Comparison of ENCODE assay signal across 9 mouse cellular contexts in genomic region chr5:121450476-121450875, GRCm38 (mm10). TPM values are rescaled to one million over a fixed set of nuclear protein-coding genes. Genes with fewer than 3 reads are reported as not detected.
A peak's percentile ranks its signal among the peaks of the same experiment; 100 is the strongest.
DNase-seq lines count a peak whose midpoint lies in the region; ATAC-seq and TF ChIP-seq lines count a peak whose summit lies in the region.
"Had no signal": no experiment of that assay in that cellular context is flagged by ENCODE, and none has a peak within 500 bp of the region (broad histone marks: within the 10 kb centered on the region; RNA-seq: fewer than 3 reads in every experiment).

No protein-coding gene starts in this region.

- H3K9ac ChIP-seq in forebrain, embryonic 12.5 days, result no peak overlapping the region
- no peak overlapping the region for H3K9ac ChIP-seq in forebrain, embryonic 15.5 days (replicated peaks)
- H3K9ac ChIP-seq in liver, embryonic 11.5 days (ENCODE audit: low read depth, low read length), result no peak overlapping the region

- no peak for TF ChIP-seq CTCF in testis, adult 2 months (IDR thresholded peaks at IDR 0.05; ENCODE audit: control insufficient read depth, insufficient read depth, insufficient replicate concordance, low read depth, low read length)

- peak overlapping the region; percentile 68 for H3K4me2 ChIP-seq in forebrain, embryonic 12.5 days
- H3K4me2 ChIP-seq in forebrain, embryonic 15.5 days (replicated peaks), result no peak overlapping the region; the same call in 1 of the 2 replicates
- H3K4me2 ChIP-seq in liver, embryonic 11.5 days, result peak overlapping the region; percentile 87

- 0 out of 2 replicates have a peak, but pooled peaks cover 2% of the 10 kb centered on the region for H3K9me3 ChIP-seq in forebrain, embryonic 12.5 days
- no peaks in the 10 kb centered on the region for H3K9me3 ChIP-seq in forebrain, embryonic 15.5 days
- H3K9me3 ChIP-seq in liver, embryonic 11.5 days (ENCODE audit: control insufficient read depth, low read length), result no peaks in the 10 kb centered on the region

- ATAC-seq in forebrain, embryonic 12.5 days (ENCODE audit: low FRiP score), result no peak
- ATAC-seq in forebrain, embryonic 15.5 days (replicated peaks), result no peak
- no peak for ATAC-seq in liver, embryonic 11.5 days (replicated peaks; ENCODE audit: low FRiP score)

- no peak for DNase-seq in testis, postnatal 14 days (ENCODE audit: low spot score)
- peak; percentile 27 for DNase-seq in liver, embryonic 11.5 days (ENCODE audit: low spot score)
- no peak for DNase-seq in right cerebral cortex, adult 2 months (ENCODE audit: low spot score in 2 of 2)
- DNase-seq in thymus, adult 18-20 months, result no peak
- no peak for DNase-seq in thymus, postnatal 10 days (ENCODE audit: low spot score in 2 of 2)

- peaks cover 45% of the 10 kb centered on the region for H3K36me3 ChIP-seq in forebrain, embryonic 12.5 days (replicated peaks)
- peaks cover 39% of the 10 kb centered on the region for H3K36me3 ChIP-seq in forebrain, embryonic 15.5 days
- H3K36me3 ChIP-seq in testis, adult 2 months (ENCODE audit: control insufficient read depth, insufficient read depth, low read length), result no peaks in the 10 kb centered on the region
- peaks cover 30% of the 10 kb centered on the region for H3K36me3 ChIP-seq in liver, embryonic 11.5 days (ENCODE audit: control insufficient read depth, insufficient read depth, low read length)

- H3K27me3 ChIP-seq in forebrain, embryonic 12.5 days, result no peaks in the 10 kb centered on the region
- no peaks in the 10 kb centered on the region for H3K27me3 ChIP-seq in forebrain, embryonic 15.5 days
- H3K27me3 ChIP-seq in testis, adult 2 months (ENCODE audit: control insufficient read depth, insufficient read depth, low read length), result no peaks in the 10 kb centered on the region
- H3K27me3 ChIP-seq in liver, embryonic 11.5 days (replicated peaks; ENCODE audit: control insufficient read depth, insufficient read depth, low read length), result no peaks in the 10 kb centered on the region

- TF ChIP-seq POLR2A in testis, adult 2 months (IDR thresholded peaks at IDR 0.05; ENCODE audit: control insufficient read depth, low read depth, low read length), result no peak

- 88% methylated on average over 9 of the region's 9 CpGs for WGBS in forebrain, embryonic 12.5 days
- 83% methylated on average over 9 of the region's 9 CpGs for WGBS in forebrain, embryonic 15.5 days
- WGBS in liver, embryonic 11.5 days, result 80% methylated on average over 9 of the region's 9 CpGs

- no peak overlapping the region; the same call in 1 of the 2 replicates for H3K4me3 ChIP-seq in forebrain, embryonic 12.5 days (replicated peaks)
- no peak overlapping the region for H3K4me3 ChIP-seq in forebrain, embryonic 15.5 days
- H3K4me3 ChIP-seq in testis, adult 2 months (ENCODE audit: control insufficient read depth, low read depth, low read length), result peak overlapping the region; percentile 54
- H3K4me3 ChIP-seq in liver, embryonic 11.5 days (ENCODE audit: low read depth, low read length), result peak overlapping the region; percentile 21; the same call in 1 of the 2 replicates

- peaks cover 28% of the 10 kb centered on the region for H3K4me1 ChIP-seq in forebrain, embryonic 12.5 days
- peaks cover 27% of the 10 kb centered on the region for H3K4me1 ChIP-seq in forebrain, embryonic 15.5 days
- H3K4me1 ChIP-seq in testis, adult 2 months (ENCODE audit: control insufficient read depth, insufficient read depth, low read length), result peaks cover 9% of the 10 kb centered on the region
- H3K4me1 ChIP-seq in liver, embryonic 11.5 days (replicated peaks; ENCODE audit: control insufficient read depth, insufficient read depth, low read length), result peaks cover 18% of the 10 kb centered on the region

- H3K27ac ChIP-seq in forebrain, embryonic 12.5 days, result no peak overlapping the region
- no peak overlapping the region for H3K27ac ChIP-seq in forebrain, embryonic 15.5 days (replicated peaks)
- H3K27ac ChIP-seq in testis, adult 2 months (ENCODE audit: control insufficient read depth, insufficient read depth, low read depth, low read length), result no peak overlapping the region; the same call in 1 of the 2 replicates
- H3K27ac ChIP-seq in liver, embryonic 11.5 days (ENCODE audit: low read depth, low read length), result peak overlapping the region; percentile 27; the same call in 1 of the 2 replicates

RNA-seq across cellular contexts. Expression of gene Tmem116, which starts 1.2 kb away (rescaled TPM):
- polyA plus RNA-seq in forebrain, embryonic 12.5 days (2016; fragmentation: Nextera tagmentation; extraction: Ambion mirVana), result 0.72 and 1.8 TPM in 2 replicates
- 1.0 and 2.2 TPM in 2 replicates for polyA plus RNA-seq in forebrain, embryonic 15.5 days (2015; fragmentation: Nextera tagmentation; extraction: Ambion mirVana)
- polyA plus RNA-seq in testis, adult 2 months (2012; rRNA removed), result 60.5 and 63.9 TPM in 2 replicates
- polyA plus RNA-seq in liver, embryonic 11.5 days (2014; fragmentation: Nextera tagmentation; extraction: Ambion mirVana), result 1.1 and 2.6 TPM in 2 replicates

RNA-seq across cellular contexts. Expression of gene Erp29, which starts 1.8 kb away (rescaled TPM):
- 103 and 115 TPM in 2 replicates for polyA plus RNA-seq in forebrain, embryonic 12.5 days (2016; fragmentation: Nextera tagmentation; extraction: Ambion mirVana)
- polyA plus RNA-seq in forebrain, embryonic 15.5 days (2015; fragmentation: Nextera tagmentation; extraction: Ambion mirVana), result 137 and 144 TPM in 2 replicates
- polyA plus RNA-seq in testis, adult 2 months (2012; rRNA removed), result 81.3 and 102 TPM in 2 replicates
- polyA plus RNA-seq in liver, embryonic 11.5 days (2014; fragmentation: Nextera tagmentation; extraction: Ambion mirVana), result 168 and 175 TPM in 2 replicates

RNA-seq across cellular contexts. Expression of gene Naa25, which starts 52.7 kb away (rescaled TPM):
- 49.3 and 51.4 TPM in 2 replicates for polyA plus RNA-seq in forebrain, embryonic 12.5 days (2016; fragmentation: Nextera tagmentation; extraction: Ambion mirVana)
- polyA plus RNA-seq in forebrain, embryonic 15.5 days (2015; fragmentation: Nextera tagmentation; extraction: Ambion mirVana), result 54.7 and 59.0 TPM in 2 replicates
- polyA plus RNA-seq in testis, adult 2 months (2012; rRNA removed), result 26.4 and 27.7 TPM in 2 replicates
- polyA plus RNA-seq in liver, embryonic 11.5 days (2014; fragmentation: Nextera tagmentation; extraction: Ambion mirVana), result 59.5 and 64.2 TPM in 2 replicates

RNA-seq across cellular contexts. Expression of gene Adam1b, which starts 52.8 kb away (rescaled TPM):
- polyA plus RNA-seq in forebrain, embryonic 12.5 days (2016; fragmentation: Nextera tagmentation; extraction: Ambion mirVana), result 0.10 TPM in 1 of 2 replicates, not detected in the other
- 0.08 TPM in 1 of 2 replicates, not detected in the other for polyA plus RNA-seq in forebrain, embryonic 15.5 days (2015; fragmentation: Nextera tagmentation; extraction: Ambion mirVana)
- 79.7 and 85.1 TPM in 2 replicates for polyA plus RNA-seq in testis, adult 2 months (2012; rRNA removed)
- not detected in 2 replicates for polyA plus RNA-seq in liver, embryonic 11.5 days (2014; fragmentation: Nextera tagmentation; extraction: Ambion mirVana)
- polyA plus RNA-seq: embryonic facial prominence, embryonic 11.5 days had no signal

Comparison
In these comparisons a context has a peak if more than half of its experiments do, and no peak if none do; other contexts are left out.
1. H3K4me3 ChIP-seq: peak in testis, adult 2 months (single experiment) and liver, embryonic 11.5 days (single experiment); none in forebrain, embryonic 12.5 days (single experiment) and forebrain, embryonic 15.5 days (single experiment).
2. RNA of gene Tmem116, which starts 1.2 kb away (polyA plus RNA-seq): 60.5 to 63.9 TPM in testis, adult 2 months; 1.1 to 2.6 TPM in liver, embryonic 11.5 days, 1.0 to 2.2 TPM in forebrain, embryonic 15.5 days and 0.72 to 1.8 TPM in forebrain, embryonic 12.5 days; every median in the first group is over 10 times any median in the second.